Comparison of ENCODE assay signal across 16 mouse cellular contexts in the genomic region with DNA sequence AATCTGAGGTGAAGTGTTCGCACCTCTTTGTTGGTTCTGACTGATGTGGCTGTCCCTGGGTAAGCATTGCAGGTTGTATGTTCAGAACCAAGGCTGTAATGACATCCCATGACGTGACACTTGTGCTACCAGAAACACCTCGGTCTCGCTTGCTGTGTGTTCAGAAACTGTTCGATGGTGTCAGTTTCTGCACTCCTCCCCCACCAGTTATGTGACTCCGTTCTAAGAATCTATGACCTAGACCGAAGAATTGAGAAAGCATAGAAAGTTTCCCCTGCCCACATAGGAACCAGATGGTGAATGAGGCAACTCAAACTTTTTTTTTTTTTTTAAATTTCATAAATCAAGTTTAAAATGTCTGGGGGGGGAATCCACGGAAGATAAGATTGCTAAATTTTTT. TPM values are rescaled to one million over a fixed set of nuclear protein-coding genes. Genes with fewer than 3 reads are reported as not detected.
DNase-seq lines count a peak whose midpoint lies in the region; ATAC-seq and TF ChIP-seq lines count a peak whose summit lies in the region.
"Had no signal": no experiment of that assay in that cellular context is flagged by ENCODE, and none has a peak within 500 bp of the region (broad histone marks: within the 10 kb centered on the region; RNA-seq: fewer than 3 reads in every experiment).

No protein-coding gene starts in this region.

- in situ Hi-C loops in CH12.LX (cut with MboI; ENCODE audit: low pct_ligation_motif_present, low pct_unique_long_range_greater_than_20kb, low sequenced_read_pairs) = no loop called here

- H3K36me3 ChIP-seq in liver, postnatal 0 days (replicated peaks; ENCODE audit: insufficient read depth, low read length) = no peaks in the 10 kb centered on the region
- H3K36me3 ChIP-seq in liver, embryonic 11.5 days (ENCODE audit: control insufficient read depth, insufficient read depth, low read length) = no peaks in the 10 kb centered on the region
- H3K36me3 ChIP-seq in CH12.LX (replicated peaks in 1 of 2; ENCODE audit: control insufficient read depth in 1 of 2, insufficient read depth in 1 of 2, low read length in 1 of 2) = no peaks in the 10 kb centered on the region
- H3K36me3 ChIP-seq in megakaryocyte, embryonic 14.5 days (replicated peaks; ENCODE audit: low read length) = no peaks in the 10 kb centered on the region
- H3K36me3 ChIP-seq in thymus, adult 2 months (ENCODE audit: control insufficient read depth, insufficient read depth, low read length) = no peaks in the 10 kb centered on the region
- H3K36me3 ChIP-seq: embryonic facial prominence, embryonic 15.5 days; G1E; midbrain, embryonic 10.5 days had no signal

- TF ChIP-seq CTCF in liver, postnatal 0 days (IDR thresholded peaks at IDR 0.05; ENCODE audit: low read depth) = no peak
- TF ChIP-seq CTCF in CH12.LX (conservative IDR thresholded peaks at IDR 0.05 in 1 of 2, IDR thresholded peaks at IDR 0.05 in 1 of 2; ENCODE audit: low read depth in 2 of 2, low read length in 2 of 2) = no peak
- no peak for TF ChIP-seq CTCF in bone marrow macrophage, adult 2 months (IDR thresholded peaks at IDR 0.05; ENCODE audit: low read depth, low read length)
- TF ChIP-seq CTCF in thymus, adult 2 months (IDR thresholded peaks at IDR 0.05; ENCODE audit: borderline replicate concordance, control insufficient read depth, extremely low read depth, insufficient read depth, low read length, poor library complexity) = no peak

- H3K4me1 ChIP-seq in liver, postnatal 0 days (ENCODE audit: insufficient read depth) = no peaks in the 10 kb centered on the region
- H3K4me1 ChIP-seq in liver, embryonic 11.5 days (replicated peaks; ENCODE audit: control insufficient read depth, insufficient read depth, low read length) = no peaks in the 10 kb centered on the region
- peaks cover 5 to 25% of the 10 kb centered on the region in 2 experiments; a peak in 3 of 4 replicates for H3K4me1 ChIP-seq in CH12.LX (ENCODE audit: control insufficient read depth in 1 of 2, insufficient read depth in 2 of 2)
- peaks cover 37% of the 10 kb centered on the region for H3K4me1 ChIP-seq in bone marrow macrophage, adult 2 months (ENCODE audit: control insufficient read depth, insufficient read depth, low read length)
- peaks cover 7% of the 10 kb centered on the region; the same call in 1 of the 2 replicates for H3K4me1 ChIP-seq in megakaryocyte, embryonic 14.5 days
- H3K4me1 ChIP-seq in thymus, adult 2 months (replicated peaks; ENCODE audit: control insufficient read depth, insufficient read depth, low read length) = peaks cover 11% of the 10 kb centered on the region

- peak overlapping the region; percentile 57 for H3K4me2 ChIP-seq in liver, postnatal 0 days (ENCODE audit: low read depth, low read length)
- no peak overlapping the region for H3K4me2 ChIP-seq in liver, embryonic 11.5 days
- H3K4me2 ChIP-seq in CH12.LX (ENCODE audit: insufficient read depth, low read depth, poor library complexity, severe bottlenecking) = peak overlapping the region; percentile 94

- 54% methylated on average over 8 of the region's 8 CpGs for WGBS in liver, postnatal 0 days (ENCODE audit: insufficient replicate concordance)
- WGBS in liver, embryonic 11.5 days = 76% methylated on average over 8 of the region's 8 CpGs
- 51% methylated on average over 8 of the region's 8 CpGs for WGBS in thymus, adult 2 months

- no peak for TF ChIP-seq EP300 in liver, postnatal 0 days (IDR thresholded peaks at IDR 0.05; ENCODE audit: low read depth)
- TF ChIP-seq EP300 in CH12.LX (IDR thresholded peaks at IDR 0.05; ENCODE audit: low read length) = no peak; the same call in 1 of the 2 replicates

- dilution Hi-C loops in CH12.LX (cut with MboI; ENCODE audit: extremely low pct_ligation_motif_present, extremely low pct_unique_long_range_greater_than_20kb, low sequenced_read_pairs) = no loop called here

- ATAC-seq in liver, postnatal 0 days = no peak
- no peak for ATAC-seq in liver, embryonic 11.5 days (replicated peaks; ENCODE audit: low FRiP score)
- ATAC-seq: forebrain, postnatal 0 days; intestine, embryonic 16.5 days had no signal

- no peaks in the 10 kb centered on the region for H3K9me3 ChIP-seq in liver, postnatal 0 days (ENCODE audit: low read length)
- H3K9me3 ChIP-seq in liver, embryonic 11.5 days (ENCODE audit: control insufficient read depth, low read length) = no peaks in the 10 kb centered on the region
- no peaks in the 10 kb centered on the region for H3K9me3 ChIP-seq in CH12.LX (replicated peaks; ENCODE audit: low read length)
- H3K9me3 ChIP-seq in megakaryocyte, embryonic 14.5 days = no peaks in the 10 kb centered on the region
- H3K9me3 ChIP-seq: embryonic facial prominence, embryonic 15.5 days; G1E; midbrain, embryonic 10.5 days had no signal

- no peak for TF ChIP-seq RAD21 in CH12.LX (IDR thresholded peaks at IDR 0.05; ENCODE audit: low read depth, low read length)

- H3K79me2 ChIP-seq in CH12.LX (replicated peaks; ENCODE audit: control insufficient read depth, extremely low read depth, insufficient read depth, poor library complexity, severe bottlenecking) = no peaks in the 10 kb centered on the region

- no peak overlapping the region for H3K9ac ChIP-seq in liver, postnatal 0 days (replicated peaks)
- no peak overlapping the region for H3K9ac ChIP-seq in liver, embryonic 11.5 days (ENCODE audit: low read depth, low read length)
- peak overlapping the region; percentile 29 for H3K9ac ChIP-seq in CH12.LX (ENCODE audit: insufficient read depth, low read depth)
- H3K9ac ChIP-seq: embryonic facial prominence, embryonic 15.5 days; forebrain, postnatal 0 days had no signal

- H3K27me3 ChIP-seq in liver, postnatal 0 days (ENCODE audit: insufficient read depth, low read length) = no peaks in the 10 kb centered on the region
- H3K27me3 ChIP-seq in liver, embryonic 11.5 days (replicated peaks; ENCODE audit: control insufficient read depth, insufficient read depth, low read length) = no peaks in the 10 kb centered on the region
- peaks cover 2% of the 10 kb centered on the region for H3K27me3 ChIP-seq in CH12.LX (replicated peaks)
- peaks cover 7% of the 10 kb centered on the region for H3K27me3 ChIP-seq in megakaryocyte, embryonic 14.5 days (replicated peaks)
- no peaks in the 10 kb centered on the region for H3K27me3 ChIP-seq in thymus, adult 2 months (ENCODE audit: control insufficient read depth, insufficient read depth, low read length)
- H3K27me3 ChIP-seq: embryonic facial prominence, embryonic 15.5 days had no signal

- no peak for DNase-seq in liver, postnatal 0 days
- no peak for DNase-seq in liver, embryonic 11.5 days (ENCODE audit: low spot score)
- DNase-seq in CH12.LX (ENCODE audit: extremely low read depth) = peak; percentile 31
- DNase-seq in adrenal gland, postnatal 10 days = no peak
- DNase-seq in ovary, postnatal 14 days (ENCODE audit: low spot score) = no peak
- DNase-seq in thymus, adult 2 months = no peak
- DNase-seq: cerebellum, postnatal 14 days; forebrain, postnatal 0 days; spleen, adult 18-20 months had no signal

- H3K27ac ChIP-seq in liver, postnatal 0 days (ENCODE audit: low read depth) = peak overlapping the region; percentile 68; the same call in 1 of the 2 replicates
- no peak overlapping the region for H3K27ac ChIP-seq in liver, embryonic 11.5 days (ENCODE audit: low read depth, low read length)
- no peak overlapping the region for H3K27ac ChIP-seq in CH12.LX (ENCODE audit: insufficient read depth, low read depth)
- H3K27ac ChIP-seq in bone marrow macrophage, adult 2 months (ENCODE audit: insufficient read depth, low read depth, low read length) = peak overlapping the region; percentile 85
- no peak overlapping the region for H3K27ac ChIP-seq in thymus, adult 2 months (ENCODE audit: control insufficient read depth, insufficient read depth, low read length)
- H3K27ac ChIP-seq: midbrain, embryonic 10.5 days had no signal

- no peak for TF ChIP-seq POLR2A in CH12.LX (IDR thresholded peaks at IDR 0.05; ENCODE audit: low read depth, low read length)
- TF ChIP-seq POLR2A in bone marrow macrophage, adult 2 months (IDR thresholded peaks at IDR 0.05; ENCODE audit: borderline replicate concordance, low read depth, low read length) = no peak
- no peak for TF ChIP-seq POLR2A in thymus, adult 2 months (IDR thresholded peaks at IDR 0.05; ENCODE audit: control insufficient read depth, extremely low read depth, insufficient read depth, low read length, poor library complexity)

- no peak overlapping the region for H3K4me3 ChIP-seq in liver, postnatal 0 days (ENCODE audit: low read depth, low read length)
- no peak overlapping the region for H3K4me3 ChIP-seq in liver, embryonic 11.5 days (ENCODE audit: low read depth, low read length)
- H3K4me3 ChIP-seq in CH12.LX (replicated peaks in 1 of 3; ENCODE audit: low read depth in 2 of 3, low read length in 2 of 3, poor library complexity in 1 of 3) = peak overlapping the region in 1 of 3 experiments; percentile 30
- H3K4me3 ChIP-seq in bone marrow macrophage, adult 2 months (ENCODE audit: insufficient read depth, low read length) = no peak overlapping the region; the same call in 1 of the 2 replicates
- peak overlapping the region; percentile 28 for H3K4me3 ChIP-seq in megakaryocyte, embryonic 14.5 days (replicated peaks)
- no peak overlapping the region for H3K4me3 ChIP-seq in thymus, adult 2 months (ENCODE audit: control insufficient read depth, insufficient read depth, low read length)
- H3K4me3 ChIP-seq: embryonic facial prominence, embryonic 15.5 days; layer of hippocampus, adult 2 months; midbrain, embryonic 10.5 days had no signal

TF ChIP-seq in CH12.LX, 34 proteins besides CTCF, POLR2A, EP300 and RAD21 (continues in another document):
- TF ChIP-seq CHD1 (IDR thresholded peaks at IDR 0.05; ENCODE audit: low read depth, low read length) (no peak), NRF1 (IDR thresholded peaks at IDR 0.05; ENCODE audit: low read depth, low read length) (no peak), ZNF384 (IDR thresholded peaks at IDR 0.05; ENCODE audit: low read depth, low read length) (peak; percentile 83), TBP (conservative IDR thresholded peaks at IDR 0.05; ENCODE audit: low read depth, low read length) (0 out of 2 replicates have a peak, but pooled peaks have one; percentile 28), IRF4 (IDR thresholded peaks at IDR 0.05; ENCODE audit: low read depth, low read length) (0 out of 2 replicates have a peak, but pooled peaks have one; percentile 20), MYC (IDR thresholded peaks at IDR 0.05; ENCODE audit: low read depth, low read length) (no peak)

RNA-seq across cellular contexts. Expression of a gene that starts 34.2 kb away (rescaled TPM):
- 1.6 and 1.7 TPM in 2 replicates for polyA plus RNA-seq in liver, postnatal 0 days (2015; fragmentation: Nextera tagmentation; extraction: Ambion mirVana)
- polyA plus RNA-seq in liver, embryonic 11.5 days (2014; fragmentation: Nextera tagmentation; extraction: Ambion mirVana) = 7.0 and 7.4 TPM in 2 replicates
- 1.1 and 2.0 TPM in 2 replicates for total RNA-seq in CH12.LX (2012; rRNA removed)
- total RNA-seq in CH12.LX (2014; rRNA removed) = 0.05 and 0.15 TPM in 2 replicates
- polyA plus RNA-seq in CH12.LX (2012; ENCODE audit: insufficient read length, low read depth) = 0.61 and 0.76 TPM in 2 replicates
- polyA plus RNA-seq in bone marrow macrophage, adult 2 months (2012; ENCODE audit: insufficient read depth, insufficient read length, missing spikeins) = 29.1 and 36.1 TPM in 2 replicates
- polyA plus RNA-seq in megakaryocyte, embryonic 14.5 days (2012; ENCODE audit: insufficient read depth, low replicate concordance) = 0.58 TPM in 1 of 2 replicates, not detected in the other
- 10 to 100 TPM; 31.6 to 36.3 TPM for total RNA-seq in adrenal gland, postnatal 10 days (2021)
- 10.2 and 11.4 TPM in 2 replicates for polyA plus RNA-seq in thymus, adult 2 months (2012; rRNA removed)

Comparison
In these comparisons a context has a peak if more than half of its experiments do, and no peak if none do; other contexts are left out.
1. H3K27ac ChIP-seq: peak in liver, postnatal 0 days (single experiment) and bone marrow macrophage, adult 2 months (single experiment); none in liver, embryonic 11.5 days (single experiment), CH12.LX (single experiment) and thymus, adult 2 months (single experiment).